Mouse (Mus musculus) spleen, adult 2 months (tissue): Measurements from ENCODE around the gene Gm19668. TPM values are rescaled to one million over a fixed set of nuclear protein-coding genes. Genes with fewer than 3 reads are reported as not detected.
"Not testable (repeated sequence)": the region's sequence is repeated elsewhere in the genome, so short reads cannot be mapped to it uniquely, and the experiment has no call there.

Source experiments
- DNase-seq, 2 experiments: peaks; one replicate each; pipeline versions ENCODE4 v3.0.0 to v3.0.0-alpha.2; 2012 to 2021; ENCODE audit warnings: low spot score in 2 of 2, low read depth in 1 of 2
- H3K27ac ChIP-seq: fragments of 200-500 bp; 2 replicates; pipeline ENCODE4 v1.5.1; 2012; ENCODE audit warnings: low read length, inconsistent platforms; ENCODE audit not compliant: insufficient read depth
- H3K27me3 ChIP-seq: fragments of 200-500 bp; 2 replicates; pipeline ENCODE4 v1.6.1; 2012; ENCODE audit warnings: mild to moderate bottlenecking, moderate library complexity, low read length, inconsistent platforms; ENCODE audit not compliant: control insufficient read depth, insufficient read depth
- H3K36me3 ChIP-seq: fragments of 200-500 bp; 2 replicates; pipeline ENCODE4 v1.6.1; 2012; ENCODE audit warnings: mild to moderate bottlenecking, low read length, inconsistent platforms; ENCODE audit not compliant: control insufficient read depth, insufficient read depth
- H3K4me1 ChIP-seq: fragments of 200-500 bp; 2 replicates; pipeline ENCODE4 v1.6.1; 2011; ENCODE audit warnings: inconsistent platforms; ENCODE audit not compliant: control insufficient read depth, insufficient read depth, insufficient read length
- H3K4me3 ChIP-seq: fragments of 200-500 bp; 2 replicates; pipeline ENCODE4 v1.5.1; 2011; ENCODE audit warnings: mild to moderate bottlenecking, inconsistent platforms; ENCODE audit not compliant: insufficient read depth, insufficient read length; ENCODE audit errors: extremely low read depth
- CTCF ChIP-seq: fragments of 200-500 bp; IDR thresholded peaks from 2 replicates; pipeline ENCODE4 v1.5.1; 2011; ENCODE audit warnings: mild to moderate bottlenecking, inconsistent platforms; ENCODE audit not compliant: insufficient read depth, insufficient read length, insufficient replicate concordance; ENCODE audit errors: extremely low read depth
- POLR2A ChIP-seq: fragments of 200-500 bp; IDR thresholded peaks from 2 replicates; pipeline ENCODE4 v1.6.1; 2011; ENCODE audit warnings: low read depth, low read length, inconsistent platforms
- WGBS: fragments of 180-500 bp; shearing (Covaris S2); methylation state at CpG from one replicate; pipeline ENCODE4 v1.1.7; 2018; 5-methylcytosine and 5-hydroxymethylcytosine counted together
- polyA plus RNA-seq: library from polyadenylated mRNA; depleted of rRNA; stranded (reverse); fragments of >200 nt; gene quantifications from 2 replicates; pipeline ENCODE4 v1.2.3, GENCODE M21; 2012

The Gm19668 gene
- polyA plus RNA-seq, 1 experiment: not detected

DNA sequence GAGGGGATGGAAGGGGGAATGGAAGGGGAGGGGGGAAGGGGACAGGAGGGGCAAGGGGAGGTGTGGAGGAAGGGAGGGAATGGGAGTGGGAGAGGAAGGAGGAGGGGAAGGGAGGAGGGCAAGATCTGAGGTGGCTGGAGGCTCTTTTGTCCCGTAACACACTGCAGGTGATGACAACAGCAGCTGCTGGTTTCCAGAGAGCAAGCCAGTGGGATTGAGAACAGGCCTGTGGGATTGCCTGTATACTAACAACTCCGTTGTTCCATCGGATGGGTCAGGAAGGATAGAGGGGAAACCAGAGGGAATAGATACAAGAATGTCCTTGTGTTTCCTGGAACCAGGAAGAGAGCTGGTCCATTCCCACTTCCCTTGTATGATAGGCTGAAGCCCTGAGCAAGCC lies 1.3 kb downstream of the Gm19668 start:
- Histone ChIP-seq H3K27me3 (no peaks in the 10 kb centered on the region), H3K4me1 (no peaks in the 10 kb centered on the region), H3K27ac (no peak overlapping the region), H3K4me3 (no peak overlapping the region), H3K36me3 (no peaks in the 10 kb centered on the region)
- DNase-seq: no peak
- TF ChIP-seq CTCF: no peak
- TF ChIP-seq POLR2A: no peak
- WGBS: 54% methylated on average over 3 of the region's 3 CpGs

DNA sequence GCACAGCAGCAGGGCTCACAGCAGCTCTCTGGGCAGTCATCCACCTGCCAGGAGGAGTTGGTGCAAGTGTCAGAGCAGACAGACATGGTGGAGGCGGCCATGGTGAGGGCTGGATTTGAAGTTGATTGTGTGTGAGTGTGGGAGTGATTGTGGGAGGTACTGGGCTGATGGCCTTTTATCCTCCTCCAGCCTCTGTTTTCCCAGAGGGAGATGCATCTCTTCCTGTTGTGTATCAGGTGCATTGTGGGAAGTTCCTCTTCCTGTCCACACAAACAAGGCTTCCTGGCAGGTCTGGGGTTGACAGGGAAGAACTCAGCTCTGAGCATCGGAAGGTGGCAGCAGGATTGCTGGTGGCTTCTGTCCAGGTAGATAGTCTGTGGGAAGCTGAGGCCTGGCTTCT lies 4.0 kb downstream of the Gm19668 start, which contains the start of gene Gm9639:
Gene Gm9639, minus strand, starts transcription at position 101 of the 400 bp plus-strand sequence.
- H3K4me1 ChIP-seq: no peaks in the 10 kb centered on the region
- no peaks in the 10 kb centered on the region for H3K27me3 ChIP-seq
- 66% methylated on average over 2 of the region's 2 CpGs for WGBS
- DNase-seq: no peak
- H3K36me3 ChIP-seq: no peaks in the 10 kb centered on the region
- H3K27ac ChIP-seq: no peak within 1 kb of the TSS
- TF ChIP-seq POLR2A (no peak), CTCF (no peak)
- no peak within 1 kb of the TSS for H3K4me3 ChIP-seq

GRCm38 (mm10) chr10:77788621-77789020 lies 10.3 kb downstream of the Gm19668 start:
- DNase-seq: no peak
- Histone ChIP-seq H3K36me3 (no peaks in the 10 kb centered on the region), H3K4me3 (no peak overlapping the region), H3K27me3 (no peaks in the 10 kb centered on the region), H3K27ac (no peak overlapping the region), H3K4me1 (no peaks in the 10 kb centered on the region)
- WGBS: 70% methylated on average over 2 of the region's 2 CpGs
- TF ChIP-seq POLR2A (no peak), CTCF (no peak)

DNA sequence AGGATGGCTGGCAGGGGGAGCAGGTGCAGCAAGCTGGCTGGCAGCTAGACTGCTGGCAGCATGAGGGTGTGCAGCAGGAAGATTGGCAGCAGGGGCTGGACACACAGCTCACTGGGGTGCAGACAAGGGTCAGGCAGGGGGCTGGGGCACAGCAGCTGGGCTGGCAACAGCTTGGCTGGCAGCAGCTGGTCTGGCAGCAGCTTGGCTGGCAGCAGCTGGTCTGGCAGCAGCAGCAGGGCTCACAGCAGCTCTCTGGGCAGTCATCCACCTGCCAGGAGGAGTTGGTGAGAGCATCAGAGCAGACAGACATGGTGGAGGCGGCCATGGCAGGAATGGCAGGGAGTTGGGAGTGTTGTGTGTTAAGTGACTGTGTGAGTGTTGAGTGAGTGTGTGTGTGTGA lies 11.1 kb downstream of the Gm19668 start, which contains the start of gene Gm7137:
Gene Gm7137, minus strand, starts transcription at position 325 of the 400 bp plus-strand sequence.
- H3K27ac ChIP-seq, H3K36me3 ChIP-seq, H3K4me1 ChIP-seq, DNase-seq, H3K4me3 ChIP-seq, H3K27me3 ChIP-seq: not testable (repeated sequence)
- WGBS: 78% methylated on average over 1 of the region's 1 CpGs

GRCm38 (mm10) chr10:77783396-77783795 lies 15.5 kb downstream of the Gm19668 start:
- WGBS: 96% methylated on average over 2 of the region's 3 CpGs
- not testable (repeated sequence) for H3K36me3 ChIP-seq, H3K27me3 ChIP-seq, H3K4me3 ChIP-seq, DNase-seq, H3K4me1 ChIP-seq, H3K27ac ChIP-seq

GRCm38 (mm10) chr10:77782442-77782841 lies 16.5 kb downstream of the Gm19668 start, which contains the start of gene Gm3250:
Gene Gm3250 (minus strand): TSS chr10:77782542.
- H3K27me3 ChIP-seq, H3K36me3 ChIP-seq, H3K27ac ChIP-seq, DNase-seq, H3K4me3 ChIP-seq, H3K4me1 ChIP-seq: not testable (repeated sequence)
- 40% methylated on average over 1 of the region's 1 CpGs for WGBS

DNA sequence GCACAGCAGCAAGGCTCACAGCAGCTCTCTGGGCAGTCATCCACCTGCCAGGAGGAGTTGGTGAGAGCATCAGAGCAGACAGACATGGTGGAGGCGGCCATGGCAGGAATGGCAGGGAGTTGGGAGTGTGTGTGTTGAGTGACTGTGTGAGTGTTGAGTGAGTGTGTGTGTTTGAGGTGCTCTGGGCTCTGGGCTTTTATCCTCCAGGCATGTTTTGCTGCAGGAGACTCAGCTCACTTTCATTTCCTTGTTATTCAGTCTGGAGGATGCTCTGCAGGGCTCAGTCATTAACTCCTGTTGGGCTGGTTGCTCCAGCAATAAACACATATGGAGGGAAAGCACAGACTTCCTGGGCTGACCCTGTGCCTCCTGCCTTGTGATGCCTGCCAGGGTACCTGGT lies 22.1 kb downstream of the Gm19668 start, which contains the start of gene Gm7138:
Gene Gm7138, minus strand, starts transcription at position 101 of the 400 bp plus-strand sequence.
- H3K27me3 ChIP-seq, H3K27ac ChIP-seq, H3K4me3 ChIP-seq, H3K36me3 ChIP-seq, H3K4me1 ChIP-seq, DNase-seq: not testable (repeated sequence)
- WGBS: 63% methylated on average over 1 of the region's 1 CpGs

DNA sequence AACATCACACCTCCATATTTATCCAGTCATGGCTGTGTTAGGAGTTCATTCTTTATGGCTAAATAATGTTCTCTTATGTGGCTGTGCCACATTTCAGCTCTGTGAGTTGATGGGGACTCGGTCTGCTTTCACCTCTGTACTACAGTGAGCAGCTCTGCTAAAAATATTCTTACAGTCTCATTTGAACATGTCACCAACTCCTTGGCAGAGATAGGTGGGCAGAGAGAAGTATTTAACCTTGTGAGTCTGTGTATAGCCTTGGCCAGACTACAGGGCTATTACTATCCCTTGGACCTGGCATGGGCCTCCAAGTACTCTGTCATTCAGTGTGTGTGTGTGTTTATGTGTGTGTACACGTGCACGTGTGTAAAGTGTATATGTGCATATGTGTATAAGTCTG lies 26.8 kb downstream of the Gm19668 start:
- not testable (repeated sequence) for H3K36me3 ChIP-seq, DNase-seq, H3K27ac ChIP-seq, H3K27me3 ChIP-seq, H3K4me1 ChIP-seq, H3K4me3 ChIP-seq
- WGBS: 63% methylated on average over 3 of the region's 3 CpGs

DNA sequence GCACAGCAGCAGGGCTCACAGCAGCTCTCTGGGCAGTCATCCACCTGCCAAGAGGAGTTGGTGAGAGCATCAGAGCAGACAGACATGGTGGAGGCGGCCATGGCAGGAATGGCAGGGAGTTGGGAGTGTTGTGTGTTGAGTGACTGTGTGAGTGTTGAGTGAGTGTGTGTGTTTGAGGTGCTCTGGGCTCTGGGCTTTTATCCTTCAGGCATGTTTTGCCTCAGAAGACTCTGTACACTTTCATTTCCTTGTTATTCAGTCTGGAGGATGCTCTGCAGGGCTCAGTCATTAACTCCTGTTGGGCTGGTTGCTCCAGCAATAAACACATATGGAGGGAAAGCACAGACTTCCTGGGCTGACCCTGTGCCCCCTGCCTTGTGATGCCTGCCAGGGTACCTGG lies 27.7 kb downstream of the Gm19668 start, which contains the start of gene Gm3238:
Gene Gm3238, minus strand, starts transcription at position 101 of the 400 bp plus-strand sequence.
- not testable (repeated sequence) for H3K4me3 ChIP-seq, H3K36me3 ChIP-seq, H3K4me1 ChIP-seq, H3K27me3 ChIP-seq, DNase-seq, H3K27ac ChIP-seq
- 80% methylated on average over 1 of the region's 1 CpGs for WGBS
